Mouse (Mus musculus): ENCODE results near the gene Rab3il1. TPM values are rescaled to one million over a fixed set of nuclear protein-coding genes. Genes with fewer than 3 reads are reported as not detected.
A peak's percentile ranks its signal among the peaks of the same experiment; 100 is the strongest.

Gene Rab3il1
- polyA plus RNA-seq, 1 experiment = 66.0 TPM

- peaks cover 12% of the 10 kb centered on the region for H3K4me1 ChIP-seq (ENCODE audit: control insufficient read depth, insufficient read depth, low read length)
- TF ChIP-seq CTCF (conservative IDR thresholded peaks at IDR 0.05; ENCODE audit: insufficient read depth, insufficient read length, low read depth, low read length) = no peak
- TF ChIP-seq POLR2A (IDR thresholded peaks at IDR 0.05; ENCODE audit: low read depth, low read length) = no peak
- no peak for DNase-seq
- peaks cover 10% of the 10 kb centered on the region for H3K36me3 ChIP-seq (ENCODE audit: control insufficient read depth, insufficient read depth, low read length)
- H3K4me3 ChIP-seq (ENCODE audit: insufficient read depth, low read depth, low read length) = no peak overlapping the region
- H3K27me3 ChIP-seq (replicated peaks; ENCODE audit: control insufficient read depth, insufficient read depth, low read length) = no peaks in the 10 kb centered on the region
- H3K27ac ChIP-seq (ENCODE audit: insufficient read depth, low read depth, low read length) = no peak overlapping the region
These were observed 11.6 kb upstream of the Rab3il1 start for GRCm38 (mm10) chr19:9989884-9990256.

GRCm38 (mm10) chr19:9991304-9991703, 10.2 kb upstream of the Rab3il1 start:
- peak; percentile 85 for DNase-seq
- Histone ChIP-seq H3K36me3 (ENCODE audit: control insufficient read depth, insufficient read depth, low read length) (no peaks in the 10 kb centered on the region), H3K4me1 (ENCODE audit: control insufficient read depth, insufficient read depth, low read length) (peaks cover 13% of the 10 kb centered on the region), H3K27me3 (replicated peaks; ENCODE audit: control insufficient read depth, insufficient read depth, low read length) (no peaks in the 10 kb centered on the region), H3K27ac (ENCODE audit: insufficient read depth, low read depth, low read length) (no peak overlapping the region), H3K4me3 (ENCODE audit: insufficient read depth, low read depth, low read length) (no peak overlapping the region)
- WGBS = 28% methylated on average over 5 of the region's 5 CpGs
- peak; percentile 96 for TF ChIP-seq CTCF (conservative IDR thresholded peaks at IDR 0.05; ENCODE audit: insufficient read depth, insufficient read length, low read depth, low read length)
- no peak for TF ChIP-seq POLR2A (IDR thresholded peaks at IDR 0.05; ENCODE audit: low read depth, low read length)

DNA sequence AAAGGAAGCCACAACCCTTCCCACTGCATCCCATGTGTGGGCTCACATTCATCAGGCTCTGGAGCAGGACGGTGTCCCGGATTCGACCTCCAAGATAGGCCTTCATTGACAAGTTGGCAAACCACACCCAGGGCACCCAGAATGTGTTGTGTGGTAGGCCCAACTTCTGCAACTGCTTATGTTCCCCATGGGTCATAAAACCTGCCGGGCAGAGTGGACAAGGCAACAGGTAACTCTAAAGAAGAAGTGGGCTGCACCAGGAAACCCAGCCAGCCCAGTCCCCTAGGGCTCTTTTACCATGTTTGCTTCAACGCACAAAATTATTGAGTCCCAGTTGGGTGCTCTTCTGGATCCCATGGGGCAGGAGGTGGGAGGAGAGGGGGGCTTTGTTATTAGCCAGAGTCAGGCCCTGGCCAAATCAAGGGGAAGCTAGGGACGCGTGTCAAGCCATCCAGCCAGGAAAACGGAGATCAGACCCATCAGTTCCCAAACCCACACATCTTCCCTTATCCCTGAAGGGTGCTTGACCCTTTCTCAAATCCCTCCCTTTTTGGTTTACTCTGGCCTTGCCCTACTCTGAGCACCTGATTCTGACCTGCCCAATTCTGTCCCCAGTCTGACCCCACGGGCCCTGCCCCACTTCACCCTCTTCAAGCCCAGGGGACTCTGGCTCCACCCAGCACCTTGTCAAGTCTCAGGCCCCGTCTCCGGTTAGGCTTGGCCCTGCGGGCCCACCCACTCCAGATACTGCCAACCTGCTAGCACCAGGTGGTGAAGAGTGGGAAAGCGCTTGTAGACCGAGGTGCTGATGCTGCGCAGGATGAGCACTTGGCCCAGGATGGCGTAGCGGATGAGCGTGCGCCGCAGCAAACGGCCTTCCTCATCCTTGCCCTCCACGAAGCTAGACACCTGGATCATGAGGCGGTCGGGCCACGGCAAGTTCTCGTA, 9.2 kb upstream of the Rab3il1 start:
- no peak for DNase-seq
- TF ChIP-seq POLR2A (IDR thresholded peaks at IDR 0.05; ENCODE audit: low read depth, low read length) = no peak
- Histone ChIP-seq H3K27me3 (replicated peaks; ENCODE audit: control insufficient read depth, insufficient read depth, low read length) (no peaks in the 10 kb centered on the region), H3K36me3 (ENCODE audit: control insufficient read depth, insufficient read depth, low read length) (no peaks in the 10 kb centered on the region), H3K27ac (ENCODE audit: insufficient read depth, low read depth, low read length) (no peak overlapping the region), H3K4me3 (ENCODE audit: insufficient read depth, low read depth, low read length) (no peak overlapping the region), H3K4me1 (ENCODE audit: control insufficient read depth, insufficient read depth, low read length) (peaks cover 13% of the 10 kb centered on the region)
- 63% methylated on average over 26 of the region's 26 CpGs for WGBS

DNA sequence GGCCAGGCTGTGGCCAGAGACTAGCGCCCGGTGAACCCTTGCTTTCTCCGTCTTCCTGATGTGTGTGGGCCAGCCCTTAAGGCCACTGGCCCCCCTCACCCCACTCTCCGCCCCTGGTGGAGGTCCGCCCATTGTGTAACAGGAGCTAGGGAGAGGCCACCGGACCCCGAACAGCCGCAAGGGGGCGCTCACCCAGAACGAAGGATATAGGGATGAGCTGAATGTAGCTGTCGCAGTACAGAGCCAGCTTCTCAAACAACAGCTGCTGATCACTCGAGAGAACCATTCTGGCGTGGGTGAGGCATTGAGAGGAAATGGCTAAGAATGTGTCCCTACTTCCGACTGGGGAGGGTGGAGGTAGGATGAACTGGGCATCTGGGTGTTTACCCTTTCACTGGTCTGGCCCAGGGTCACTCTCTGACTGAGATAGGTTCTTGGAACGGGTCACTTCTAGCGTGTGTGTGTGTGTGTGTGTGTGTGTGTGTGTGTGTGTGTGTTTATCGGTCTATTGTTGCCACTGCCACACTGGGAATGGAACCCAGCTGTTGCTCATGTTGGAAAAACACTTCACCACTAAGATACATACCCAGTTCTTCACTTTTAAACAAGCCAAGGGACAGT, 8.3 kb upstream of the Rab3il1 start:
- 6% methylated on average over 17 of the region's 17 CpGs for WGBS
- Histone ChIP-seq H3K27ac (ENCODE audit: insufficient read depth, low read depth, low read length) (no peak overlapping the region), H3K4me3 (ENCODE audit: insufficient read depth, low read depth, low read length) (peak overlapping the region; percentile 41), H3K36me3 (ENCODE audit: control insufficient read depth, insufficient read depth, low read length) (no peaks in the 10 kb centered on the region), H3K27me3 (replicated peaks; ENCODE audit: control insufficient read depth, insufficient read depth, low read length) (no peaks in the 10 kb centered on the region), H3K4me1 (ENCODE audit: control insufficient read depth, insufficient read depth, low read length) (peaks cover 13% of the 10 kb centered on the region)
- TF ChIP-seq CTCF (conservative IDR thresholded peaks at IDR 0.05; ENCODE audit: insufficient read depth, insufficient read length, low read depth, low read length) = peak; percentile 70
- TF ChIP-seq POLR2A (IDR thresholded peaks at IDR 0.05; ENCODE audit: low read depth, low read length) = no peak
- peak; percentile 89 for DNase-seq

DNA sequence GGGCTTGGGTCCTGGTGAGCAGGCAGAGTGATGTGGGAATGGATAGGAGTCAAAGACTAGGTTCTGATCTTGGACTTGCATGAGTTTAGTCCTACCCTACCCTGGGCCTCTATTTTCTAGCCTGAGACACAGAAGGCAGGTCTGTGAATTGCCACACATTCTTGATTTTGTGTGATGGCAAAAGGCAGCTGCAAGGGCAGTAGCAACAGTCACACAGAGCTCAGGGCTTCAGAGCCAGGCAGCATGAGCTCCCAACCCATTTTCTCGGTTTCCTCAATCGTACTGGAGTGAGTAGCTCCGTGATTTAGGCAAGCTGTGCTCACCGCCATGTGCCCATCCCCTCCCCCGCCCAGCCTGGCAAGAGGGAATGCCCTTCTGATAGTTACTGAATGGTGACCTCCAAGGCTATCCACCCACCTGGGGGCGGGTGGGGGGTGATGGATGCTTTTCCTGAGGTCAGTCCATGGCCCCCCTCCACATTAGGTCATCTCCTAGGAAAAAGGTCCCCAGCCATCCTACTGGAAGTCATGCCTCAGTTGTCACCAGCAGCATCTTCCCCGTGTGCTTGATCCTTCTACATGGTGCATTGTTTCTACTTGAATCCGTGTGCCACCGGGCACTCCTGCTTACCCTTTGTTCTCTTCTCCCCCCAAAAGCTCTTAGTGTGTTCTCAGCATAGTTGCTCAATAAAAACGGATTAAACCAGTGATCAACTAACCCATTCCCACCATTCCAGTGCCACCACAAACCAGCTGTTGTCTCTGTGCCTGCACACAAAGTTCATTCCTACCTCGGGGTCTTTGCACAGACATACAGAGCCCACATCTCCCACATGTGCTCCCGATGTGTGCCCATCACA, 4.0 kb upstream of the Rab3il1 start:
- no peak for DNase-seq
- 69% methylated on average over 12 of the region's 12 CpGs for WGBS
- Histone ChIP-seq H3K36me3 (ENCODE audit: control insufficient read depth, insufficient read depth, low read length) (no peaks in the 10 kb centered on the region), H3K27ac (ENCODE audit: insufficient read depth, low read depth, low read length) (no peak overlapping the region), H3K4me3 (ENCODE audit: insufficient read depth, low read depth, low read length) (no peak overlapping the region), H3K4me1 (ENCODE audit: control insufficient read depth, insufficient read depth, low read length) (peaks cover 13% of the 10 kb centered on the region), H3K27me3 (replicated peaks; ENCODE audit: control insufficient read depth, insufficient read depth, low read length) (no peaks in the 10 kb centered on the region)
- TF ChIP-seq POLR2A (IDR thresholded peaks at IDR 0.05; ENCODE audit: low read depth, low read length) (no peak), CTCF (conservative IDR thresholded peaks at IDR 0.05; ENCODE audit: insufficient read depth, insufficient read length, low read depth, low read length) (no peak)

- WGBS = 83% methylated on average over 2 of the region's 2 CpGs
- no peaks in the 10 kb centered on the region for H3K36me3 ChIP-seq (ENCODE audit: control insufficient read depth, insufficient read depth, low read length)
These were observed 3.4 kb upstream of the Rab3il1 start for GRCm38 (mm10) chr19:9998063-9998416.

More at GRCm38 (mm10) chr19:9998063-9998416, 3.4 kb upstream of the Rab3il1 start:
- Histone ChIP-seq H3K27me3 (replicated peaks; ENCODE audit: control insufficient read depth, insufficient read depth, low read length) (no peaks in the 10 kb centered on the region), H3K4me1 (ENCODE audit: control insufficient read depth, insufficient read depth, low read length) (peaks cover 13% of the 10 kb centered on the region), H3K4me3 (ENCODE audit: insufficient read depth, low read depth, low read length) (no peak overlapping the region), H3K27ac (ENCODE audit: insufficient read depth, low read depth, low read length) (no peak overlapping the region)
- TF ChIP-seq CTCF (conservative IDR thresholded peaks at IDR 0.05; ENCODE audit: insufficient read depth, insufficient read length, low read depth, low read length) (no peak), POLR2A (IDR thresholded peaks at IDR 0.05; ENCODE audit: low read depth, low read length) (no peak)
- DNase-seq = no peak
